Mouse (Mus musculus) left cerebral cortex, postnatal 4 days (tissue): ENCODE data around the gene Plekhm2. TPM values are rescaled to one million over a fixed set of nuclear protein-coding genes. Genes with fewer than 3 reads are reported as not detected.

ENCODE experiments used
- DNase-seq: peaks from one replicate; pipeline ENCODE4 v3.0.0-alpha.2; 2022
- intact Hi-C: fragments of 180-260 bp; cut with DNase I; formaldehyde crosslinking; loops from one replicate; pipeline ENCODE4 v1.15.1; 2025
- total RNA-seq, 2 experiments: library from RNA; stranded (reverse); gene quantifications; 2 replicates each; pipeline ENCODE4 v1.2.3; 2021

Gene Plekhm2
- total RNA-seq, 2 experiments from 2014 or later = 44.1 to 51.1 TPM

DNA sequence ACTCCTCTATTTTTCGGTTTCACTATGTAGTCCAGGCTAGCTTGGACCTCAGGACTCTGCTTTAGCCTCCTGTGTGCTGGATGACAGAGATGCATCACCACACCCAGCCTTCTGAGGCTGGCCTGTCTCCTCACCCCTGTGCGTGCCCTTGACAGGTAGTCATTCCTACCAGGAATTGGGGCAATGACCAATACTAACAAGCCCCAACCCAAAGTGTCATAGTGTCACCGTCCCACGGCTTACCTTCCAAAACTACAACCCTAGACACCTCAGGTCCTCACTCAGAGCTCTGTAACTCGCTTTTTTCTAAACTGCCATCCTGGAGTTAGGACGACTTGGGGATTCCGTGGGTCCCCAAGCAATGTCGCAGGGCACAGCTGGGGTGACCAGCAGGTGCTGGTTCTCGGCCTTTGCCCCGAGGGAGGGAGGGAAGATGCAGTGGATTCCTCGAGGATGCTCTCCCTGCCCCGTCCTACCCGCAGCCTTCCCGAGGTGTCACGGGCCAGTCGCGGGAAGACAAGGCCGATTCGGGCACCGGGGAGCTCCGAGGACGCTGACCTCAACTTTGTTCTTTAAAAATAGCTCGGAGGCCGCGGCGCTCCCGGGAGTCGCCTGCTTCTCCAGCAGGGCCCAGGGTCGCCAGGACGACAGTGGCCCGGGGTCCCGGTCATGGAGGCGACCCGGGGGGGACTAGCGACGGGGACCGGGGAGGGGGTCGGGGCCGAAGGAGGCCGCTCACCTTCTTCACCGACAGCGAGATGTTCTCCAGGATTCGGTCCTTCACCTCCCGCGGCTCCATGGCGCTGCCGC lies 1.4 kb downstream of the Plekhm2 start:
- peak; percentile 31 for DNase-seq
- intact Hi-C loops = no loop called here

DNA sequence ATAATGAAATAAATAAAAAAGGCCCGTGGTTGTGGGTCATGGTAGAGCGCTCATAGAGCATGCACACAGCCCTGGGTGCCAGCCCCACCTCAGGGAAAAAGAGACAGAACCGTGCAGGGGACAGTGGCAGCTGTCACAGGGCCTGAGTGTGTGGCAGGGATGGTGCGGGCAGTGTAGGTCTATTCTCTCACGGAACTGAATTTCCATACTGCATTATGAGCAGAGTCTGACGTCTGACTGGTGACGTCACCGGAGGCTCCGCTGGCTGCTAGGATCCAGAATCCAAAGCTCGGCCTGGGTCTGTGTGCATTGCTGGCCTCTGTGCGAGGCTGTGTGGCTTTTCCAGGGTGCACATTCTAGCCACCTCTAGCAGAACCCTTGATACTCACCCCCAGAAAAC lies 3.8 kb downstream of the Plekhm2 start:
- intact Hi-C loops = no loop called here
- DNase-seq = no peak

DNA sequence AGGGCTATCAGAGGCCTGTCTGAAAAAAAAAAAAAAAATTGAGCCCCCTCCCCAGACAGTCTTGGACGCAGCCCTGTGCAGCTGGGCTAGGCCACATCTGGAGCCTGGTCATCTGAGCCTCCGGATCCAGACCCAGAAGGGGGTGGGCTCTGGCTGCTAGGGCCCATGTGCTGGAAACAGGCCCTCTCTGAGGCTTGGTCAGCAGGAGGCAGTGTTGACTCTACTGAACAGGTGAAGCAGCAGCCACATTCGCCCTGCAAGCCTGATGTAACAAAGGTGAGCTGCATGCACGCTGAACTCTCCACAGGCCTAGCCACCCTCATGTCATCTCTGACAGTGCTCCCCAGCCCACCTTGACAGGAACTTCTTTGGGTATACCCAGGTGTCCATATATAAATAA lies 5.0 kb downstream of the Plekhm2 start:
- no peak for DNase-seq
- intact Hi-C loops = no loop called here

DNA sequence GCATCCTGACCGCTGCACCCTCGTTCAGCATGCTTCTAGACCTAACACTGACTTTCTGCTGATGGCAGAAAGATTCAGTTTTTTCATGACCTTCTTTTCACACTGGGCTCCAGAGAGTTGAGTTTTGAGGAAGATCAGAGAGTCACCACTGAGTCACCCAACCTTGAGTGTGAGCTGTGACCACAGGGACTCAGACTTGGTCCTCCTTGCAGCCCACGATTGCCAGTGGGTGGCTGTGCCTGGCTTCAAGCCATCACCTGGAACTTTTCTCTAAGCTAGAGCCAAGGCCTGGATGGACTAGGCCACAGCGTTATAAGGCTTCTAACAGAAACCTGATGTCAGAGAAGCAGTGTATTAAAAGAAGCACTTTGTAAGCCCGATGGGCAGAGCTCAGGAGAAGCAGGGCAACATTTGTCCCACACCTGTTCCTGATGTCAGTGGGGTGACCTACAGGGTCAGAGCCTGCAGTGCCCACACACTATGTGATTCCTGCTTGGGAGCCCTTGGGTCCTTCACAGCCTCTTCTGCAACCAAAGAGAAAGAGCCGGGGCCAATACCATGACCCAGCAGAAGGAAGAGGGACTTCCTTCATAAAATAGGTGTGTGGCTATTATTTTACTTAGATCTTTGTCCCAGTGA lies 5.7 kb downstream of the Plekhm2 start:
- DNase-seq = no peak
- intact Hi-C loops = no loop called here

DNA sequence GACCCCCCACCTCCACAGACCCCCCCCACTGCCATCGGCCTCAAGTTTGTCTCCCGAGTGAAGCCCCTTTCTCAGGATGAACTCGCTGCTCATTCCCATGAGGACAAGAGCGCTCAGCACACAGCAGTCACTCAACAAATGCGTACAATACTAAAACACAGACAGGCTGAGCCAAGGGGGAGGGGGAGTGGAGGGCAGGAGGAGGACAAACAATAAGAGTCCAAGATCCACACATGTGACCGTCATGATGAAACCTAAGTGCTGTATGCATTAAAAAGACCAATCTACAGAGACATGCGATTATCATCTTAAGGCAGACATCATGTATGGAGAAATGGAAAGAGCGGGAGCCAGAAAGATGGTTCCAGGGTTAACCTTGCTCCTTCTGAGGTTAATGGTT lies 7.8 kb downstream of the Plekhm2 start:
- DNase-seq = no peak
- intact Hi-C loops = no loop called here

DNA sequence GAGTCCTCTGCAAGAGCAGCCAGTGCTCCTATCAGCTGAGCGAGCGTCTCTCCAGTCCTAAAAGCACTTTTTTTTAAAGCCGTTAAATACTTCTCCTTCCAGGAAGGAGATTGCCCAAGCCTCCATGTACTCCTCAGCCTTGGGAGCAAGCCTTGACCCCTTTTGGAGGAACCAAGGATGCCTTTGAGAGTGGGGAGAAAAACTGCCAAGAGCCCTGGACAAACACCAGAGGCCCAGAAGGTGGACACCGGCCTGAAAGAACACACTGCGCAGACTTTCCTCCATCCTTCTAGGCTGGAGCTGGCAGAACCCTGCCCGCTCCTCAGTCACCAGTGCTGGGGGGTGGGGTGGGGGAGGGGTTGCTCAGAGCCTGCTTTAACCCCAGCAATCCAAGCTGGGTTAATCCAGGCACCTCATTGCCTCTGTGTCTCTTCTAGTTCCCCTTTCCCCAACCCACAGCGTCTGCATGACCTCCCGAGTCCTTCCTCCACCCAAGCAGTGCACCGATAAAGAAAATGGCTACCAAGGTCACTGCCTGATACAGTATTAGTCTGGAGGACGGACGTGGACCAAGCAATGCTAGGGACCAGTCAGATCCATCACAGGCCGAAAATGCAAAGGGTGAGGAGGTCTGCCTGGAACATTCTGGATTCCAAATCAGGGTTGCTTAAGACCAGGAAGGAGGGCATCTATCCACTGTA lies 8.6 kb downstream of the Plekhm2 start:
- no peak for DNase-seq
- intact Hi-C loops = no loop called here

DNA sequence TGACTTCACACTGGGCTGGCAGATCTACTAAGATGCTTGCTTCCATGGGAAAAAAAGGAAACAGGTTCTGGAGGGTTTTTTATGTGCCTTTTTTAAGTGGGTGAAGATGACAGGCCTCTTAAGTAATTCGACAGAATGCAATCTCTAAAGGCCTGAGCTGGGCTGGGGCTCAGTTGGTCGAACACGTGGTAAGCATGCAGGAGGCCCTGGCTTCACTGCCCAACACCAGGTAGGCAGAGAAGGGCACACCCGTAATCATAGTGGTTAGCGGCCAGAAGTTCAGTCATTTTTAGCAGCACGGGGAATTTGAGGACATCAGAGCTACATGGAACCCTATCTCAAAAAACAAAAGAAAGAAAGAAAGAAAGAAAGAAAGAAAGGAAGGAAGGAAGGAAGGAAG lies 10.2 kb downstream of the Plekhm2 start:
- intact Hi-C loops = no loop called here
- DNase-seq = no peak

DNA sequence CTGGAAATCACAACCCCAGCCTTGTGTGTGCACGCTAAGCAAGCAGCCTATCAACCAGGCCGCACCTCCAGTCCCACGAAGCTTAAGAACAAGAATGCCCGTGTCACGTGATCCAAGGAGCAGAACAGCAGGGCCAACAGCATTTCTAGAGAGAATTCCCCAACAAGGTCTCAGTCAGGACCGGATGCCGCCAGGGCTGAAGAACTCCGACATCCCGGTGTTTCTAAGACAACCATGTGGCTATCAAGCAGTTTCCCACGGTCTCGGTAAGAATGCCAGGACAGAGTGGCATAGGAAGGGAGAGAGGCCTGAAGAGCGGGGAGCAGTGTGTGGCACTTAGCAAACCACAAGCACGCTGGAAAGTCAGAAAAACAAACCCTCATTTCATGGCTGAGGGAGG lies 10.9 kb downstream of the Plekhm2 start:
- intact Hi-C loops = no loop called here
- DNase-seq = no peak

DNA sequence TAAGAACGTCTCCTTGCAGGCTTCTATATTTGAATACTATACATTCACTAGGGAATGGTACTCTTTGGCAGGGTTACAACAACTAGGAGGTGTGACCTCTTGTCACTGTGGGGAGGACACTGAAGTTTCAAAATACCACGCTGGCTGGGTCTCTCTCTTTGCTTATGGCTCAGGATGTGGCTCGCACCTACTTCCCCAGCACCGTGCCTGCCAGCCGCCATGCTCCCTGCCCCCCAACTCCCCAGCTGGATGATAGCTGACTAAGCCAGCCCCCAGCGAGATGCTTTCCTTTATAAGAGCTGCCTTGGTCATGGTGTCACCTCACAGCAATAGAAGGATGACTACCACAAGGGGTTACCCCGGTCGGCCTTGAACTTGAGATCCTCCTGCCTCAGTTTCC lies 11.7 kb downstream of the Plekhm2 start:
- DNase-seq = no peak
- intact Hi-C loops = no loop called here

DNA sequence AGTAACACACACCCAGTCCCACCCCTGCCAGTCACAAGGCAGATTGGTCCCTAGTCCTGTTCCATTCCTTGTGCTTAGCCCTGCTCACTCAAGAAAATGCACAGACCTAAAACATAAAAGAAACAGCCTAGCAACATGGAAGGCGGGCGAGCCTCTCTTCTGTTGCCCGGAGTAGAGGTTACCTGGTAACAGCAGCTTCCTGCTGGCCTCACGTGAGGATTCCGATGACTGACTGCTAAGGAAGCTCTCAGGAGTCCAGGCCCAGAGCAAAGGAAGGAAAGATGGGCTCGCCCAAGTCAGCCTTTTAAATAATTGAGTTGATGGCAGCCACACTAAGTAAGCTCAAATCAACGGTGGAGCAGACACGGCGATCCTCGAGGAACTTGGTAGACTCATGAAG lies 12.8 kb downstream of the Plekhm2 start:
- DNase-seq = no peak
- intact Hi-C loops = no loop called here

DNA sequence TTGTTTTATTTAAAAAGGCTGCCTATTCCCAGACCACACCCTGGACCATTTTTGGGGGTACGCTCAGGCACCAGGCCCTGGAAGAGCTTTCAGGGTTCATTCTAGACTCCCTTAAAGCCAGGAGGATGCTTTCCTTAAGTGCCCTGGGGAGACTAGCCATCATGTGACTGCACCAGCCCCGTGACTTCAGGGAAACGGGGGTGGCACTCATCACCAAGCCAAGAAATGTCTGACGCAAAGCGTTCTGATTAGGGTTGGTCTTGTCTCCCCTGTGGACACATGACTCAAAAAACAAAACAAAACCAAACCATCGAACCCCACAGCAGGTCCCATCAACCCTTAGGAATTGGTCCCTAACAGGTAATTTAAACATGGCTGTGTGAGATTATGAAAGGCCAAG lies 13.4 kb downstream of the Plekhm2 start:
- intact Hi-C loops = no loop called here
- no peak for DNase-seq

DNA sequence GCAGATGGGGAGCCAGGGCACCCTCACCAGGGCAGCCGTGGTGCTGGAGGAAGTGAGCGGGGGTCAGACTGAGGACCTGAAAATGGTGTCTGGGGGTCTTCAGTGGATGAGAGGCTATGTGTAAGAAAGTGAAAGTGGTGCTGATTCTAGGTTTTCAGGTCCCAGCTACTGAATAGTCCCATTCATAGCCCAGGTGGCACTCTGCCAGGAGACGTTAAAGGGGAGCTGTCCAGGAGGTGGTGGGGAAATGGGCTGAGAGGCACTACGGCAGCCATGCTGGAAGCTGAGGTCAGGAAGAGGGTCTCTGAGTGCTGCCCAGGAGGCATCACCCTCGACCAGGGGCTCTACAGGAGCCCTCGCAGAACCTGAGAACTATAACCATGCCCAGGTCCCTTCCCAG lies 15.5 kb downstream of the Plekhm2 start:
- intact Hi-C loops = no loop called here
- peak; percentile 49 for DNase-seq

DNA sequence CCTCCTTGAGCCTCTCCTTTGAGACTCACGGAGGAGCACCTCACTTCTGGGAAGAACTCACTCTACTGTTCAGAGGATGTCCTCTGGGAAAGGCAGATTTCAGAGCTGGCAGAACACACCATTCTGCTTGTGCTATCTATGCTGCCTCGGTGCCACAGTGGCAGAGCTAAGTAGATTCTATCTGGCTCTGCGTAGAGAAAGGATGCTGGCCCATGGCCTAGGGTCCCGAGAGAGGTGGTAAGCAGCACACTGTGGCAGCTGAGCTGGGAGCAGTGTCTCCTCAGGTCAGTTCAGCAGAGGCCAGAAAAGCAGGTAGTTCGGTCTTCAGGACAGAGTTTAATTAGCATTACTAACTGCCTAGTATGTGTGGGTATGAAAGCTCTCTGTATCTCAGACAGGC lies 16.4 kb downstream of the Plekhm2 start:
- no peak for DNase-seq
- intact Hi-C loops = no loop called here

DNA sequence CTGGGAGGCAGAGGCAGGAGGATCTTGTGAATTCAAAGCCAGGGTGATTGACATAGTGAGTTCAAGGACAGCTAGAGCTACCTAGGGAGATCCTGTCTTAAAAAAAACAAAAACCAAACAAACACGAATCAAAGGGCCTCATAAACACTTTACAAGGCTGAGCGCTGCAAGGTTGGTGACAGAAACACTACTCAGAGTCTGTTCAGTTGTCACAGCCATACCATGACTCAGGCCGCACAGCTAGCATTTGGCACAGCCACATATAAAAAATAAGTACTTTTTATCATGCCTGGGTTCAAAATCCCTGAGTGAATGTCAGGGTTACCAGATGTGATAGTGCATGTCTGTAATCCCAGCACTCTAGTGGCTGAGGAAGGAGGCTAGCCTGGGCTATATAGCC lies 17.5 kb downstream of the Plekhm2 start:
- intact Hi-C loops = no loop called here
- no peak for DNase-seq

DNA sequence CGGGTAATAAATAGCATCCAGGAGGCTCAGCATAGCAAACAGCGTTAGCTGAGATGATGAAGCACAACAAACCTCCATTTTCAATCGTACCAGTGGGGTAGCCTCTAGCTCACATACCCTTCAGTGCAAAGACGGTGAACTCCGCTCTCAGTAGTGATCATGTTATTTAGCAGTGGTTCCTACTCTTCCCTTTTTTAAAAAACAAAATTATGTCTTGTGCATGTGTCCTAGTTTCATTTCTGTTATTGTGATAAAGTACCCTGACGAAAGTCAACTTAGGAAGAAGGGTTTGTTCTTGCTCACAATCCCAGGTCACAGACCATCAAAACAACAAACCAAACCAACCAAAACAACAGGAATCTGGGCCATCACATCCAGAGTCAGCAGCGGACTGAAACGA lies 18.7 kb downstream of the Plekhm2 start:
- intact Hi-C loops = no loop called here

DNA sequence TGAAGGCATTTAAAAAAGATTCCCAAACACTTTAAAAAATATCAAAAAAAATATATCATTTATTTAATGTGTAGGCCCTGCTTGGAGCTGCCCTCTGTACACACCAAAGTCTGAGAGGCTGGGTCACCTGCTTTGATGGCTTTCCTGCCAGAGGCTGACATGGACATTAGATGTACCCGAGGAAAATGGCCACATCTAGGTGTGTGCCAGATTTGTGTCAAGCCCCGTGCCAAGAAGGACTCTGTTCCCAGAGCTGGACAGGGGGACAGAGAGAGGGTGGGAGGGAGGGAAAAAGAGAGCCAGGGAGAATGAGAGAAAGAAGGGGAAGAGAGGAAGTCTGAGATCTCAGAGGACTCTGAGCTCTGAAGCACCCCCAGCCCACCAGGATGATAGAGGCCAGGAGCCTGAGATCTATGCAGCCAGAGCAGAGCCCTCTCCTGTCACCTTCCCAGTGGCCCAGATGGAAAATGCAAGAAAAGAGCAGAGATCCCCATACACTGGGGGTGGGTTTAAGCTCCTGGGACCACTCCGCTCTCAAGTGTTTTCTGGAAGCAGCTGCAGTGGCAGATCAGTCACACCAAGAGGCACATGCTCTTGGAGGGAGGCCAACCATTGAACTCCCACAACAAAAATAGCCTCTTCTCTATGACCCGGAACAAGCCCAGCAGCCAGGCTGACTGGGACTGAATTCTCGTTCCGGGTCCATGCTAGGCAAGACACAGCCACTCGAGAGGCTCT lies 21.4 kb downstream of the Plekhm2 start:
- intact Hi-C loops = no loop called here
- DNase-seq = peak; percentile 87

More for the DNA sequence above, 18.7 kb downstream of the Plekhm2 start:
- DNase-seq = no peak

DNA sequence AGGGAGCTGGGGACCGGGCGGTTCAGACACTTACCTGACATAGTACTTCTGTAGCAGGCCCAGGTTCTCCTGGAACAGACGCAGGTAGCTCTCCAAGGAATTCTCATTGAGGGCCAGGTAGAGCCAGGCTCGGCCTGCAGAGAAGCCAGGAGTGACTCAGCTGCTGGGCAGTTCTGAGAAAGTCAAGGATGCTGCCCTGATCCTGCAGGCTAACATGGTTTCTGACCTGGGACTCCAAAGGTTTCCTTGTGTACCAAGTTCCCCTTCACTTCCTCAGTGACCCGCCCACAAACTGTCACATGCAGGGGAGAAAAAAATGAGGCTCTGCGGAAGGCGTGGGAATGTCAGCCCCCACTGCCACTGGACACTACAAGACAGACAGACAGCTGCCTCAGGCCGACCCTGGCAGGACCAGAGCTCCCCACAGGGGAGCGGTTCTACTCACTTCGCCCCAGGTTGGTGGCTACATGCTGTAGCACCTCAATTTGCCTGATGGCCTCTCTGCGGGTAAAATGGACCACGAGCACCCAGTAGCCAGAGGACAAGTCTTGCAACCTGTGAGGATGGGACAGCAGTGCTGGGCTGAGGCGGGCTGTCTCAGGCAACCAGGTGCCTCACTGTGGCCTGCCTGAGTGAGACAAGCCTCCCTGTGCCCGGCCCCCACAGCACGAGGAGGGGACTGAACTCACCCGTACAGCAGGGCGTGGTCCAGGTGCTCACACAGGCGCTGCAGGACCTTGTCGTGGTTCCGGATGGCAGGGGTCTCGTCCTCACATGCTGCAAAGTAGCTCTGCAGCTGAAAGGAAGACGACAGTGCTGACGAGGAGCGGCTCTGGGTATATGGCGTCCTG lies 22.5 kb downstream of the Plekhm2 start:
- intact Hi-C loops = no loop called here

DNA sequence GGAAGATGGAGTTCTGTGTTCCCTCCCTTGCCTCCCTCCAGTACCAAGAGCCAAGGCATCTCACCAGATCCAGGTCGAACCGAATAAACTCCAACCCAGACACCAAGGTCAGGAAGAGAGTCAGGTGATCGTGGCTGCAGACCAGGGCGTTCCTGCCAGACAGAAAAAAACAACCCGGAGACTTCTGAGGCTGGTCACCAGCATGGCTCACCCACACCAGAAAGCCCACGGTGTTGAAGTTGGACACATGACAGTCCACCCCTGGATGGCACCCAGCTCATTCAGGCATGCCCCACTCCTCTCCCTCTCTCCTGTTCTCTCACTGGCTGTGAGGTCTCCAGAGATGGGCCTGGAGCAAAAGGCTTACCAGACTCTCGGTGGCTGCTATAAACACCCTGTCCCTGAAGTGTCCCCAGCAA lies 23.3 kb downstream of the Plekhm2 start:
- DNase-seq = no peak
- intact Hi-C loops = no loop called here

More for the DNA sequence above, 22.5 kb downstream of the Plekhm2 start:
- DNase-seq = no peak

DNA sequence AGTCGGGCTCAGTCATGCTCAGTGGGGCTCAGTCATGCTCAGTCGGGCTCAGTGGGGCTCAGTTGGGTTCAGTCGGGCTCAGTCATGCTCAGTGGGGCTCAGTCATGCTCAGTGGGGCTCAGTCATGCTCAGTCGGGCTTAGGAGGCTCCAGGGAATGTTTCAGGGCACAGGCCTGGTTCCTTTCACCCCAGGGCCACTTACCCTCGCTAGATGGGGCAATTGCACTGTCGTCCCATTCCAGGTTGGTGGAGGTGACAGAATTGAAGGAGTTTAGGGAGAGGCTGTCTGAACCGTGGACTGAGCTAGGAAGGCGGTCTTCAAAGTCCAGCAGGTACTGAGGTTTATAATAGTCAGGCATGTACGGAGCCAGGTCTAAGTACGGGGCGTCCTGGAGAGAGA lies 25.2 kb downstream of the Plekhm2 start:
- no peak for DNase-seq
- intact Hi-C loops = no loop called here

DNA sequence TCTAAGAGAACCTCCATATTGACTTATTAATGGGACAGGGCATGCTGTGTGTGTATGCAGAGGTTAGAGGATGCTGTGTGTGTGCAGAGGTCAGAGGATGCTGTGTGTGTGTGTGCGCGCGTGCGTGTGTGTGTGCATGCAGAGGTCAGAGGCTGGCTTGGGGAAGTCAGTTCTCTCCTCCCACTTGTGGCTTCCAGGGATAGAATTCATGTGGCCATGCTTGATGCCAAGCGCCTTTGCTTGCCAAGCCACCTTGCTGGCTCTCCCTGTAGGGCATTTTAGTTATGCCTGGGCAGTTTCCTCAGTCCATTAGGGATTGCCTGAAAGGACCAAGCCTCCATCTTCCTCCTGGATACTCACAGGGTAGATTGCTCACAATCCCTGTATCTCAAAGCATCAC lies 28.0 kb downstream of the Plekhm2 start:
- DNase-seq = no peak
- intact Hi-C loops = no loop called here
